Comparison of ENCODE assay signal across 23 mouse cellular contexts in the genomic region with DNA sequence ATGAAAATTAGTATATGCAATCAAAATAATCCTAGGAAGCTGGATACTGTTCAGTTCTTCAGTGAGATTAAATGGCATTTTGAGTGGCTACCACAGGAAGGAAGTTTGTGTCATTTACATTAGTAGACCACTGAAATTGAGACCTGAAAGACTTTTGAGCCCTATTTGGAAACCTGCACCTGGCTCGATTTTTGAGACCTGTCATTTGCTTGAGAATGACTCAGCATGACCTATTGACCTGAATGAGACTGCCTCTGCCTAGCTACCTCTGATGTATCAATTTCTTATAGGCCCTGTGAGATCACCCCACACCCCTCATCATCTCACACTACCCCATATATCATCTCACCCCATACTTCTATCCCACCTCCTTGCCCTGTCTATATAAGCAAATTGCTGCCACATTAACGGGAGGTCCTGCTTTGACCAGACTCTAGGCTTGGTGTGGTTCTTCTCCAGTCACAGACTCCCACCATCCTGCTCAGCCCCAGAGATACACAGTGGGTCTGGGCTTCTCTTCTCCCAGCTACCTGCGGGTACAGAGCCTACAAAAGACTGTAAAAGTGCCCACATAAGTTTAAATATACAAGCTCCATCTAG.
DNase-seq lines count a peak whose midpoint lies in the region; ATAC-seq and TF ChIP-seq lines count a peak whose summit lies in the region.
"Had no signal": no experiment of that assay in that cellular context is flagged by ENCODE, and none has a peak within 500 bp of the region (broad histone marks: within the 10 kb centered on the region; RNA-seq: fewer than 3 reads in every experiment).

No protein-coding gene starts in this region.

- H3K79me2 ChIP-seq in CH12.LX (replicated peaks; ENCODE audit: control insufficient read depth, extremely low read depth, insufficient read depth, poor library complexity, severe bottlenecking), result no peaks in the 10 kb centered on the region

- ATAC-seq in intestine, postnatal 0 days, result no peak
- ATAC-seq: CD4-positive, CD25-positive, alpha-beta regulatory T cell, adult 4 months; forebrain, embryonic 14.5 days; forebrain, embryonic 16.5 days; Patski had no signal

- TF ChIP-seq POLR2A in CH12.LX (IDR thresholded peaks at IDR 0.05; ENCODE audit: low read depth, low read length), result peak; percentile 50; the same call in 1 of the 2 replicates

- no peak overlapping the region for H3K4me2 ChIP-seq in CH12.LX (ENCODE audit: insufficient read depth, low read depth, poor library complexity, severe bottlenecking)
- no peak overlapping the region for H3K4me2 ChIP-seq in intestine, postnatal 0 days (replicated peaks; ENCODE audit: low read depth)
- H3K4me2 ChIP-seq: embryonic facial prominence, embryonic 12.5 days; forebrain, embryonic 12.5 days had no signal

- TF ChIP-seq RAD21 in CH12.LX (IDR thresholded peaks at IDR 0.05; ENCODE audit: low read depth, low read length), result no peak

- peaks cover 2 to 45% of the 10 kb centered on the region in 2 experiments for H3K4me1 ChIP-seq in CH12.LX (ENCODE audit: control insufficient read depth in 1 of 2, insufficient read depth in 2 of 2)
- H3K4me1 ChIP-seq in intestine, postnatal 0 days (replicated peaks; ENCODE audit: control insufficient read depth, insufficient read depth, low read length), result no peaks in the 10 kb centered on the region
- H3K4me1 ChIP-seq: embryonic facial prominence, embryonic 10.5 days; embryonic facial prominence, embryonic 12.5 days; forebrain, embryonic 12.5 days had no signal

- TF ChIP-seq EP300 in CH12.LX (IDR thresholded peaks at IDR 0.05; ENCODE audit: low read length), result peak; percentile 91

- H3K9me3 ChIP-seq in CH12.LX (replicated peaks; ENCODE audit: low read length), result no peaks in the 10 kb centered on the region
- H3K9me3 ChIP-seq in intestine, postnatal 0 days (ENCODE audit: control insufficient read depth), result no peaks in the 10 kb centered on the region
- H3K9me3 ChIP-seq: embryonic facial prominence, embryonic 10.5 days; embryonic facial prominence, embryonic 12.5 days; forebrain, embryonic 12.5 days had no signal

- peak; percentile 72 for DNase-seq in A20 (ENCODE audit: low read depth, low spot score)
- DNase-seq in CH12.LX (ENCODE audit: extremely low read depth), result peak; percentile 92
- DNase-seq in R1 (ENCODE audit: low read depth, low spot score), result peak; percentile 4
- DNase-seq in embryo, embryonic 10 days (ENCODE audit: low spot score), result no peak
- DNase-seq: adrenal gland, adult 2 months; adrenal gland, postnatal 10 days; adrenal gland, postnatal 25 days; B cell, adult 2 months; cerebellum, adult 11 months; cerebellum, adult 18-20 months; cerebellum, adult 8-10 months; cerebellum, adult 9-11 months; cerebellum, postnatal 14 days; cerebellum, postnatal 36 days had no signal

- TF ChIP-seq CTCF in CH12.LX (conservative IDR thresholded peaks at IDR 0.05 in 1 of 2, IDR thresholded peaks at IDR 0.05 in 1 of 2; ENCODE audit: low read depth in 2 of 2, low read length in 2 of 2), result no peak
- no peak for TF ChIP-seq CTCF in intestine, postnatal 0 days (IDR thresholded peaks at IDR 0.05; ENCODE audit: low read depth)

- H3K4me3 ChIP-seq in CH12.LX (replicated peaks in 1 of 3; ENCODE audit: low read depth in 2 of 3, low read length in 2 of 3, poor library complexity in 1 of 3), result no peak overlapping the region
- H3K4me3 ChIP-seq in intestine, postnatal 0 days (ENCODE audit: low read depth, low read length), result no peak overlapping the region
- H3K4me3 ChIP-seq: embryonic facial prominence, embryonic 10.5 days; embryonic facial prominence, embryonic 12.5 days; forebrain, embryonic 12.5 days had no signal

- H3K9ac ChIP-seq in CH12.LX (ENCODE audit: insufficient read depth, low read depth), result no peak overlapping the region
- no peak overlapping the region for H3K9ac ChIP-seq in intestine, postnatal 0 days (ENCODE audit: low read depth, low read length)
- H3K9ac ChIP-seq: embryonic facial prominence, embryonic 12.5 days; forebrain, embryonic 12.5 days had no signal

- no peaks in the 10 kb centered on the region for H3K36me3 ChIP-seq in CH12.LX (replicated peaks in 1 of 2; ENCODE audit: control insufficient read depth in 1 of 2, insufficient read depth in 1 of 2, low read length in 1 of 2)
- H3K36me3 ChIP-seq in intestine, postnatal 0 days (ENCODE audit: control insufficient read depth, insufficient read depth), result no peaks in the 10 kb centered on the region
- H3K36me3 ChIP-seq: embryonic facial prominence, embryonic 10.5 days; embryonic facial prominence, embryonic 12.5 days; forebrain, embryonic 12.5 days; G1E had no signal

- H3K27ac ChIP-seq in CH12.LX (ENCODE audit: insufficient read depth, low read depth), result no peak overlapping the region
- H3K27ac ChIP-seq in intestine, postnatal 0 days (ENCODE audit: low read depth, low read length), result no peak overlapping the region
- H3K27ac ChIP-seq: embryonic facial prominence, embryonic 10.5 days; embryonic facial prominence, embryonic 12.5 days; forebrain, embryonic 12.5 days had no signal

- dilution Hi-C loops in CH12.LX (cut with MboI; ENCODE audit: extremely low pct_ligation_motif_present, extremely low pct_unique_long_range_greater_than_20kb, low sequenced_read_pairs), result no loop called here

- 75% methylated on average over 3 of the region's 3 CpGs for WGBS in intestine, postnatal 0 days

- in situ Hi-C loops in CH12.LX (cut with MboI; ENCODE audit: low pct_ligation_motif_present, low pct_unique_long_range_greater_than_20kb, low sequenced_read_pairs), result no loop called here

- H3K27me3 ChIP-seq in CH12.LX (replicated peaks), result no peaks in the 10 kb centered on the region
- H3K27me3 ChIP-seq in intestine, postnatal 0 days (replicated peaks; ENCODE audit: control insufficient read depth, insufficient read depth, low read length), result no peaks in the 10 kb centered on the region
- H3K27me3 ChIP-seq: embryonic facial prominence, embryonic 12.5 days; forebrain, embryonic 12.5 days had no signal

TF ChIP-seq in CH12.LX, 34 proteins besides CTCF, POLR2A, EP300 and RAD21:
- TF ChIP-seq TCF12 (IDR thresholded peaks at IDR 0.05; ENCODE audit: low read depth, low read length), result peak; percentile 51
- TF ChIP-seq JUND (conservative IDR thresholded peaks at IDR 0.05; ENCODE audit: low read depth, low read length), result peak; percentile 45
- 0 out of 2 replicates have a peak, but pooled peaks have one; percentile 20 for TF ChIP-seq BHLHE40 (IDR thresholded peaks at IDR 0.05; ENCODE audit: low read depth, low read length)
- peak; percentile 86; the same call in 1 of the 2 replicates for TF ChIP-seq MAFK (IDR thresholded peaks at IDR 0.05; ENCODE audit: insufficient replicate concordance, low read length)
- peak; percentile 91 for TF ChIP-seq CHD2 (IDR thresholded peaks at IDR 0.05; ENCODE audit: low read length)
- no peak for TF ChIP-seq MXI1 (IDR thresholded peaks at IDR 0.05; ENCODE audit: low read depth, low read length)
- TF ChIP-seq MAX (IDR thresholded peaks at IDR 0.05; ENCODE audit: low read length), result no peak
- no peak for TF ChIP-seq USF2 (conservative IDR thresholded peaks at IDR 0.05; ENCODE audit: low read depth, low read length)
- peak; percentile 57; the same call in 1 of the 2 replicates for TF ChIP-seq ETS1 (conservative IDR thresholded peaks at IDR 0.05; ENCODE audit: low read depth, low read length)
- TF ChIP-seq NRF1 (IDR thresholded peaks at IDR 0.05; ENCODE audit: low read depth, low read length), result no peak
- peak; percentile 69 for TF ChIP-seq TBP (conservative IDR thresholded peaks at IDR 0.05; ENCODE audit: low read depth, low read length)
- TF ChIP-seq IRF4 (IDR thresholded peaks at IDR 0.05; ENCODE audit: low read depth, low read length), result 0 out of 2 replicates have a peak, but pooled peaks have one; percentile 25
- TF ChIP-seq ZNF384 (IDR thresholded peaks at IDR 0.05; ENCODE audit: low read depth, low read length), result no peak
- no peak for TF ChIP-seq ZKSCAN1 (IDR thresholded peaks at IDR 0.05; ENCODE audit: borderline replicate concordance, low read depth, low read length)
- TF ChIP-seq HCFC1 (IDR thresholded peaks at IDR 0.05; ENCODE audit: low read depth, low read length), result no peak
- TF ChIP-seq JUN (IDR thresholded peaks at IDR 0.05; ENCODE audit: insufficient read depth, low read depth, low read length), result no peak
- peak; percentile 72 for TF ChIP-seq MEF2A (IDR thresholded peaks at IDR 0.05; ENCODE audit: borderline replicate concordance, low read depth, low read length)
